Mouse (Mus musculus) liver, embryonic 14.5 days (tissue): ENCODE results near the gene Acat2. TPM values are rescaled to one million over a fixed set of nuclear protein-coding genes. Genes with fewer than 3 reads are reported as not detected.
"Not testable (repeated sequence)": the region's sequence is repeated elsewhere in the genome, so short reads cannot be mapped to it uniquely, and the experiment has no call there.

Experiments used
- ATAC-seq: fragments of 200-750 bp; cut with Nextera tagmentation; 2 replicates; pipeline ENCODE4 v1.8.0; 2017; ENCODE audit warnings: moderate number of reproducible peaks, mild to moderate bottlenecking, moderate library complexity; ENCODE audit not compliant: insufficient read depth
- DNase-seq, 3 experiments: peaks; one replicate each; pipeline ENCODE4 v3.0.0-alpha.2; 2012 to 2013; ENCODE audit warnings: low read depth in 3 of 3, low spot score in 3 of 3
- H3K27ac ChIP-seq: fragments of 300-500 bp; sonication (generic); 2 replicates; pipeline ENCODE4 v1.5.1; 2014; ENCODE audit warnings: moderate library complexity, mild to moderate bottlenecking, control low read depth, inconsistent platforms
- H3K27me3 ChIP-seq: fragments of 300-500 bp; sonication (generic); 2 replicates; pipeline ENCODE4 v1.6.1; 2014; ENCODE audit warnings: mild to moderate bottlenecking, low read length, moderate library complexity; ENCODE audit not compliant: control insufficient read depth, insufficient read depth
- H3K36me3 ChIP-seq: fragments of 300-500 bp; sonication (generic); replicated peaks from 2 replicates; pipeline ENCODE4 v1.6.1; 2014; ENCODE audit warnings: low read depth; ENCODE audit not compliant: control insufficient read depth, insufficient read depth
- H3K4me1 ChIP-seq, 2 experiments: fragments of 200-500 bp in 1 of 2; fragments of 300-500 bp in 1 of 2; sonication (generic) in 1 of 2; replicated peaks; 2 replicates each; pipeline ENCODE4 v1.6.1; 2012 to 2014; ENCODE audit warnings: antibody characterized with exemption in 1 of 2, inconsistent platforms in 1 of 2, low read length in 1 of 2; ENCODE audit not compliant: control insufficient read depth in 2 of 2, insufficient read depth in 2 of 2
- H3K4me2 ChIP-seq: fragments of 300-500 bp; sonication (generic); 2 replicates; pipeline ENCODE4 v1.6.1; 2014; ENCODE audit warnings: low read depth, mild to moderate bottlenecking, control low read depth, moderate library complexity
- H3K4me3 ChIP-seq, 2 experiments: fragments of 200-500 bp in 1 of 2; fragments of 300-500 bp in 1 of 2; sonication (generic) in 1 of 2; 2 replicates each; pipeline ENCODE4 v1.5.1; 2012 to 2014; ENCODE audit warnings: low read depth in 2 of 2, low read length in 2 of 2, mild to moderate bottlenecking in 2 of 2, control low read depth in 1 of 2, inconsistent platforms in 1 of 2, moderate library complexity in 1 of 2; ENCODE audit not compliant: insufficient read depth in 1 of 2
- H3K9ac ChIP-seq: fragments of 300-500 bp; sonication (generic); replicated peaks from 2 replicates; pipeline ENCODE4 v1.6.1; 2014; ENCODE audit warnings: mild to moderate bottlenecking, control low read depth, moderate library complexity
- H3K9me3 ChIP-seq: fragments of 300-500 bp; sonication (generic); 2 replicates; pipeline ENCODE4 v1.6.1; 2016; ENCODE audit warnings: low read length, mixed read lengths; ENCODE audit not compliant: control insufficient read depth
- CTCF ChIP-seq: IDR thresholded peaks from 2 replicates; pipeline ENCODE4 v1.5.1; 2016; ENCODE audit warnings: antibody characterized with exemption, low read depth, control low read depth
- EP300 ChIP-seq: IDR thresholded peaks from 2 replicates; pipeline ENCODE4 v1.6.1; 2016; ENCODE audit warnings: antibody characterized with exemption, low read depth
- WGBS: fragments of 180-500 bp; shearing (Covaris S2); extraction: QIAGEN DNeasy Blood & Tissue Kit; methylation state at CpG from one replicate; pipeline ENCODE4 v1.1.7; 2014; ENCODE audit not compliant: insufficient replicate concordance; 5-methylcytosine and 5-hydroxymethylcytosine counted together
- polyA plus RNA-seq, 2 experiments: library from polyadenylated mRNA; depleted of rRNA in 1 of 2; stranded (reverse) in 1 of 2; unstranded in 1 of 2; fragments of >200 nt; fragmentation: Nextera tagmentation in 1 of 2; extraction: Ambion mirVana in 1 of 2; gene quantifications; 2 replicates each; pipeline versions ENCODE4 v1.2.1 to v1.2.3; 2012 to 2014

Acat2 gene
- polyA plus RNA-seq, 2 experiments: 36.3 to 55.4 TPM

DNA sequence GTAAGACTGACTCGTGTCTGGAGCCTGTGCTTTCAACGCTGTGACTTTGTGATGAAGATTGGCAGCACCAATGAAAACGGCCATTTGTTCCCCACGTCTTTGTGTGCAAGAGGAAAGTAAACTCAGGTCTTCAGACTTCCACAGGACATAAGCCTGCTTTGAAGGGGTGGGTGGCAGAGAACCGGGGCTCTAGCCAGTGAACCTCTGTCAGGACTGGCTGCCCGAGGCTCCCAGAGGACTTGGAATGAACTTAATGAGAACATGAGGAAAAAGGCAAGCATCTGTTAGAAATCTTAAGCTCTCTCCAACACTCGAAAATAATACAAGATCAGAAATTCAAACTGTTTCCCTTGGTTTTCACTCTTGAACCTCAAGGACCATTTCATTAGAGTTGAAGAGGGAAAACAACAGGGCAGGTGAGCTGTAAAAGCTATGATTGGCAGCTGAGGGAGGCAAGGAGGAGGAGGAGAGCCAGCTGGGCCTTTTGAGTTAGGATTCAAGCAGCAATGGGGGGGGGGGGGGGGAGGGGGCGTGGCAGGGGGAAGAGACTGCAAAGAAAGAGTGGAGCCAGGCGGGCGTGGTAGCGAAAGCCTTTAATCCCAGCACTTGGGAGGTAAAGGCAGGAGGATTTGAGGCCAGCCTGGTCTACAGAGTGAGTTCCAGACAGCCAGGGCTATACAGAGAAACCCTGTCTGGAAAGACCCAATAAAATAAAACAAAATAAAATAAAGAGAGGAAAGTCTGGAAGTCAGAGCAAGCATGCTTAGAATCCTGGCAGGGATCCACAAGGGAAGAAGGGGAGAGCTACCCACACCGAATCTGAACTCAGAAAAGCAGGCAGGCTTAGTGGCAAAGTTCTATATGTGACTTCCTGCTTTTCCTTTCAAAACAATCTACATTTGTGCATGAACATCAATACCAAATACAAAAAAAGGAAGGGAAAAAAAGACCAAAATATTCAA lies 56.9 kb downstream of the Acat2 start:
- no peak for ATAC-seq
- 75% methylated on average over 11 of the region's 12 CpGs for WGBS

DNA sequence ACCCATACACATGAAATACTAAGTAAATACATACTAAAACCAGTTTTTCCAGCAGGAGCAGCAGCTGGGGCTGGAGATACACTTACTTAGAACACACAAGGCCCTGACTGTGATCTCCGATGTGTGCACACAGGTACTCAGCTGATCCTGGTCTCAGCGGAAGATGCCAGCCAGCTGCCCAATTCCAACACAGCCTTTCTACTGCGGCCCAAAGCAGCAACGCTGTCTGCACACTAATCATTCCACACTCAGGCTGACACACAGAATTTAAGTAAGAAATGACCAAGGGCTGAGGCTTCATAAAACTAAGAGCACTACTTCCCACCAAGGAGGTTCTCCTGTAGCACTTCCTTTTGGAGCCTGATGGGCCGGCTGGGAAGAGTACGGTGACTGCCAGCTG lies 58.3 kb downstream of the Acat2 start:
- DNase-seq: no peak
- Histone ChIP-seq H3K9me3 (no peaks in the 10 kb centered on the region), H3K4me3 (no peak overlapping the region), H3K36me3 (no peaks in the 10 kb centered on the region; the same call in 1 of the 2 replicates), H3K4me2 (no peak overlapping the region), H3K4me1 (no peaks in the 10 kb centered on the region), H3K27ac (no peak overlapping the region), H3K9ac (no peak overlapping the region), H3K27me3 (no peaks in the 10 kb centered on the region)
- ATAC-seq: no peak
- 89% methylated on average over 6 of the region's 6 CpGs for WGBS
- no peak for TF ChIP-seq EP300
- no peak for TF ChIP-seq CTCF

More for the DNA sequence above, 56.9 kb downstream of the Acat2 start:
- H3K27me3 ChIP-seq: no peaks in the 10 kb centered on the region
- H3K4me2 ChIP-seq: no peak overlapping the region
- no peaks in the 10 kb centered on the region for H3K4me1 ChIP-seq
- TF ChIP-seq EP300 (no peak), CTCF (no peak)
- no peak overlapping the region for H3K27ac ChIP-seq
- H3K9me3 ChIP-seq: no peaks in the 10 kb centered on the region
- no peak overlapping the region for H3K4me3 ChIP-seq
- H3K9ac ChIP-seq: no peak overlapping the region
- no peak for DNase-seq
- no peaks in the 10 kb centered on the region; the same call in 1 of the 2 replicates for H3K36me3 ChIP-seq

DNA sequence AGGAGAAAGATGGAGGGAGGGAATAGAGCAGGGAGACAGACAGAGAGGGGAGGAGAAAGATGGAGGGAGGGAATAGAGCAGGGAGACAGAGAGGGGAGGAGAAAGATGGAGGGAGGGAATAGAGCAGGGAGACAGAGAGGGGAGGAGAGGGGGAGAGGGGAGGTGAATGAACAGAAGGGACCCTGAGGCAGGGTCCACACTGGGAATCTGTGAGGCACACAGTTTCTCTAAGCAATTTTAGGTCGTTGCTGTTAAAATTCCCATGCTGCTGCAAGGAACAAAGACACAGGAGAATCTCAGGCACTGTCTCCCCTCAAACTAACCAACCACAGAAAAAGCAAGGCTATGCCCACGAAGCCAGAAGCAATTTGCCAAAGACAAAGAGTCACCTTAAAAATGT lies 61.9 kb downstream of the Acat2 start:
- not testable (repeated sequence) for DNase-seq, H3K27me3 ChIP-seq, H3K27ac ChIP-seq, H3K36me3 ChIP-seq, H3K4me3 ChIP-seq, H3K9me3 ChIP-seq, H3K9ac ChIP-seq, ATAC-seq, H3K4me1 ChIP-seq, H3K4me2 ChIP-seq
- WGBS: 61% methylated on average over 2 of the region's 2 CpGs

DNA sequence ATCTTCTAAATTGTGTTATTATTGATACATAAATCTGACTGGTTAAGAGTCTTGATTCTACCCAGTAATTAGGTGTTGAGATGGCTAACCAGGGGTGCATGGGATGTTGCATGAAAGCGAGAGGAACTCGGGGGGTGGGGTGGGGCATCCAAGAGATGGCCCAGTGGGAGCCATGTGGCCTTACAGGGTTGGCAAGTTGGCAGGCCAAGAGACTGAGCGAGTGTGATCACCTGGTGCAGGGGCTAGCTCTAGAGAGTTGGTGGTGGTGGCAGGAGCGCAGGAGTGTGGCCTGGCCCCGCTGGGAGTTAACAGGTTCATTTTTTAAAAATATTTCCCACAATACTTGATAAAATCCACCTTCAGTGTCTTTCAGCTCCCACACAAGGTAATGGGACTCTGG lies 62.9 kb downstream of the Acat2 start:
- no peak for DNase-seq
- no peak for ATAC-seq
- Histone ChIP-seq H3K4me1 (no peaks in the 10 kb centered on the region), H3K9ac (no peak overlapping the region), H3K9me3 (no peaks in the 10 kb centered on the region), H3K27ac (no peak overlapping the region), H3K36me3 (no peaks in the 10 kb centered on the region), H3K4me2 (no peak overlapping the region), H3K4me3 (no peak overlapping the region), H3K27me3 (no peaks in the 10 kb centered on the region)
- WGBS: 79% methylated on average over 5 of the region's 5 CpGs
- TF ChIP-seq EP300 (no peak), CTCF (no peak)

Other genes with a start within 250 kb of the Acat2 start
- 9.5 and 12.6 TPM in 2 replicates for gene Igf2r, start 191.1 kb downstream of the Acat2 start, polyA plus RNA-seq (2012; rRNA removed)
- gene Igf2r, start 191.1 kb downstream of the Acat2 start, polyA plus RNA-seq (2014; fragmentation: Nextera tagmentation; extraction: Ambion mirVana): 12.8 and 14.8 TPM in 2 replicates
- gene Mas1, start 92.6 kb downstream of the Acat2 start, polyA plus RNA-seq (2012; rRNA removed): 0.08 and 0.16 TPM in 2 replicates
- not detected in 2 replicates for gene Mas1, start 92.6 kb downstream of the Acat2 start, polyA plus RNA-seq (2014; fragmentation: Nextera tagmentation; extraction: Ambion mirVana)
- not detected in 2 replicates for gene Mrgprh, start 84.7 kb downstream of the Acat2 start, polyA plus RNA-seq (2012; rRNA removed)
- gene Mrgprh, start 84.7 kb downstream of the Acat2 start, polyA plus RNA-seq (2014; fragmentation: Nextera tagmentation; extraction: Ambion mirVana): not detected in 2 replicates
- gene Pnldc1, start 50.5 kb downstream of the Acat2 start, polyA plus RNA-seq (2012; rRNA removed): 0.38 and 0.44 TPM in 2 replicates
- gene Pnldc1, start 50.5 kb downstream of the Acat2 start, polyA plus RNA-seq (2014; fragmentation: Nextera tagmentation; extraction: Ambion mirVana): 0.15 and 0.50 TPM in 2 replicates
- gene Tcp1, start 45.0 kb downstream of the Acat2 start, polyA plus RNA-seq (2012; rRNA removed): 68.1 and 110 TPM in 2 replicates
- 249 and 251 TPM in 2 replicates for gene Tcp1, start 45.0 kb downstream of the Acat2 start, polyA plus RNA-seq (2014; fragmentation: Nextera tagmentation; extraction: Ambion mirVana)
- 45.5 and 55.4 TPM in 2 replicates for gene Mrpl18, start 44.4 kb downstream of the Acat2 start, polyA plus RNA-seq (2012; rRNA removed)
- gene Mrpl18, start 44.4 kb downstream of the Acat2 start, polyA plus RNA-seq (2014; fragmentation: Nextera tagmentation; extraction: Ambion mirVana): 107 and 111 TPM in 2 replicates
- gene Acat3, start 20.1 kb downstream of the Acat2 start, polyA plus RNA-seq (2012; rRNA removed): 2.8 and 3.9 TPM in 2 replicates
- gene Acat3, start 20.1 kb downstream of the Acat2 start, polyA plus RNA-seq (2014; fragmentation: Nextera tagmentation; extraction: Ambion mirVana): 3.9 and 4.4 TPM in 2 replicates
- 13.3 and 24.5 TPM in 2 replicates for gene Wtap, start 33.4 kb upstream of the Acat2 start, polyA plus RNA-seq (2012; rRNA removed)
- 51.9 and 54.6 TPM in 2 replicates for gene Wtap, start 33.4 kb upstream of the Acat2 start, polyA plus RNA-seq (2014; fragmentation: Nextera tagmentation; extraction: Ambion mirVana)
- gene Sod2, start 46.1 kb upstream of the Acat2 start, polyA plus RNA-seq (2012; rRNA removed): 40.4 and 105 TPM in 2 replicates
- 135 and 136 TPM in 2 replicates for gene Sod2, start 46.1 kb upstream of the Acat2 start, polyA plus RNA-seq (2014; fragmentation: Nextera tagmentation; extraction: Ambion mirVana)
- gene Gpr31b, start 91.5 kb upstream of the Acat2 start, polyA plus RNA-seq (2012; rRNA removed): not detected in 2 replicates
- gene Gpr31b, start 91.5 kb upstream of the Acat2 start, polyA plus RNA-seq (2014; fragmentation: Nextera tagmentation; extraction: Ambion mirVana): 0.11 TPM in 1 of 2 replicates, not detected in the other
- gene Tcp10b, start 100.4 kb upstream of the Acat2 start, polyA plus RNA-seq (2012; rRNA removed): 0.10 TPM in 1 of 2 replicates, not detected in the other
- gene Tcp10b, start 100.4 kb upstream of the Acat2 start, polyA plus RNA-seq (2014; fragmentation: Nextera tagmentation; extraction: Ambion mirVana): not detected in 2 replicates
- gene Unc93a, start 171.1 kb upstream of the Acat2 start, polyA plus RNA-seq (2012; rRNA removed): not detected in 2 replicates
- not detected in 2 replicates for gene Unc93a, start 171.1 kb upstream of the Acat2 start, polyA plus RNA-seq (2014; fragmentation: Nextera tagmentation; extraction: Ambion mirVana)